Mouse (Mus musculus) myocyte (in vitro differentiated cells): ENCODE data around the gene Arhgap15. TPM values are rescaled to one million over a fixed set of nuclear protein-coding genes. Genes with fewer than 3 reads are reported as not detected.

Experiments
- H3K27me3 ChIP-seq: one replicate; pipeline ENCODE4 v1.6.1; 2011; ENCODE audit not compliant: control insufficient read depth, insufficient read depth, insufficient read length
- H3K36me3 ChIP-seq: one replicate; pipeline ENCODE4 v1.6.1; 2011; ENCODE audit not compliant: control insufficient read depth, insufficient read depth
- H3K4me2 ChIP-seq: one replicate; pipeline ENCODE4 v1.6.1; 2011; ENCODE audit warnings: low read depth, control low read depth
- H3K4me3 ChIP-seq: one replicate; pipeline ENCODE4 v1.5.1; 2011; ENCODE audit warnings: mild to moderate bottlenecking, control low read depth, moderate library complexity
- H3K79me2 ChIP-seq: one replicate; pipeline ENCODE4 v1.6.1; 2011; ENCODE audit not compliant: control insufficient read depth, insufficient read depth
- H3ac ChIP-seq: one replicate; pipeline ENCODE4 v1.6.1; 2011; ENCODE audit not compliant: control insufficient read depth, insufficient read length
- CEBPB ChIP-seq: IDR thresholded peaks from 2 replicates; pipeline ENCODE4 v1.6.1; 2011; ENCODE audit warnings: mild to moderate bottlenecking, moderate library complexity; ENCODE audit not compliant: poor library complexity, insufficient read depth, severe bottlenecking
- E2F4 ChIP-seq: IDR thresholded peaks from one replicate; pipeline ENCODE4 v1.6.1; 2011; ENCODE audit warnings: mild to moderate bottlenecking, control low read depth, moderate library complexity; ENCODE audit not compliant: insufficient read depth
- MAX ChIP-seq: IDR thresholded peaks from one replicate; pipeline ENCODE4 v1.6.1; 2011; ENCODE audit warnings: low read depth, mild to moderate bottlenecking, control low read depth
- MYOD1 ChIP-seq, 3 experiments: IDR thresholded peaks; one replicate each; pipeline ENCODE4 v1.6.1; 2011; ENCODE audit warnings: control low read depth in 2 of 3, low read depth in 2 of 3, mild to moderate bottlenecking in 2 of 3, moderate library complexity in 1 of 3; ENCODE audit not compliant: insufficient read length in 2 of 3, control insufficient read depth in 1 of 3
- MYOG ChIP-seq, 3 experiments: IDR thresholded peaks; one replicate each; pipeline ENCODE4 v1.6.1; 2011; ENCODE audit warnings: control low read depth in 2 of 3, low read depth in 2 of 3, mild to moderate bottlenecking in 2 of 3; ENCODE audit not compliant: insufficient read length in 2 of 3, control insufficient read depth in 1 of 3, insufficient read depth in 1 of 3
- POLR2A ChIP-seq: IDR thresholded peaks from one replicate; pipeline ENCODE4 v1.6.1; 2011; ENCODE audit warnings: low read depth, mild to moderate bottlenecking, control low read depth, moderate library complexity; ENCODE audit not compliant: insufficient read length
- POLR2AphosphoS2 ChIP-seq: IDR thresholded peaks from one replicate; pipeline ENCODE4 v1.6.1; 2011; ENCODE audit warnings: low read depth, control low read depth; ENCODE audit not compliant: insufficient read length
- REST ChIP-seq: IDR thresholded peaks from one replicate; pipeline ENCODE4 v1.6.1; 2011; ENCODE audit warnings: mild to moderate bottlenecking, control low read depth, moderate library complexity; ENCODE audit not compliant: insufficient read depth, insufficient read length
- SRF ChIP-seq: IDR thresholded peaks from one replicate; pipeline ENCODE4 v1.6.1; 2011; ENCODE audit warnings: low read depth; ENCODE audit not compliant: control insufficient read depth, insufficient read length
- TCF12 ChIP-seq: IDR thresholded peaks from one replicate; pipeline ENCODE4 v1.6.1; 2011; ENCODE audit warnings: mild to moderate bottlenecking, control low read depth; ENCODE audit not compliant: poor library complexity, insufficient read depth, severe bottlenecking
- TCF3 ChIP-seq: IDR thresholded peaks from one replicate; pipeline ENCODE4 v1.6.1; 2011; ENCODE audit warnings: low read depth, control low read depth; ENCODE audit not compliant: insufficient read length
- USF1 ChIP-seq: IDR thresholded peaks from one replicate; pipeline ENCODE4 v1.6.1; 2011; ENCODE audit warnings: low read depth, mild to moderate bottlenecking, control low read depth, moderate library complexity
- polyA plus RNA-seq: library from polyadenylated mRNA; unstranded; fragments of >200 nt; fragmentation: generic; extraction: Trizol; gene quantifications from one replicate; pipeline ENCODE4 v1.2.1, GENCODE M21; 2012; ENCODE audit warnings: missing spikeins

The Arhgap15 gene
- polyA plus RNA-seq, 1 experiment: not detected

DNA sequence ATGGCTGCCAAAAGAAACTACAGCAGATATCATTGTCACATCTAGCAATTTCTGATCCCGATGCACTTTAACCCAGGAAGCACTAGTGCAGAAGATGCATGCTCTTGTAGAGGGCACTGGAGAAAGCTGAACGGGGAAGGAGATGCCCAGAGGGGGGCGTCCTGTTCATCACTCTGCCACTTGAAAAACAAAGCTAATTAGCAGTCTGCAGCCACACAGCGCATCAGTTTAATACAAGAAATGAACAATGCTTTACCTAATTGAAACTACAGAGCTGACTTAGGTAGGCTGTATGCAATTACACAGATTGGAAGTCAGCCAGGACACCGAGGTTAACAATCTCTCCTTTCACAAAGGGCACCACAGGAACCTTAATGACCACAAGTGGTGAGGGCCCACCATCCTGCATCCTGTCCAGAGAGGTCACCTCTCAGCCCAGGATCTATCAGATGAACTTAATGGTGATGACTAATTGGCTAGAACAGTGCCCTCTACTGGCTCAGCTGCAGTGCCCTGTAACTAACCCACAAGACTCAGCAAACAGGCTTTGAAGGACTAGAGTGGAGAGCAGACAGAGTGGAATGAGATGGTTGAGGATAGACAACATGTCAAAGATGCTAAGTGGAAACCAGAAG, 588.2 kb downstream of the Arhgap15 start:
- no peaks in the 10 kb centered on the region for H3K27me3 ChIP-seq
- TF ChIP-seq MYOD1 (IDR thresholded peaks at IDR 0.05; ENCODE audit: control insufficient read depth in 1 of 3, insufficient read length in 2 of 3, low read depth in 2 of 3) (no peak), E2F4 (no peak), POLR2AphosphoS2 (no peak), TCF3 (no peak), SRF (no peak), CEBPB (no peak), USF1 (no peak)
- H3ac ChIP-seq: no peak overlapping the region
- H3K4me2 ChIP-seq: no peak overlapping the region
- H3K79me2 ChIP-seq: no peaks in the 10 kb centered on the region
- no peaks in the 10 kb centered on the region for H3K36me3 ChIP-seq
- no peak overlapping the region for H3K4me3 ChIP-seq

DNA sequence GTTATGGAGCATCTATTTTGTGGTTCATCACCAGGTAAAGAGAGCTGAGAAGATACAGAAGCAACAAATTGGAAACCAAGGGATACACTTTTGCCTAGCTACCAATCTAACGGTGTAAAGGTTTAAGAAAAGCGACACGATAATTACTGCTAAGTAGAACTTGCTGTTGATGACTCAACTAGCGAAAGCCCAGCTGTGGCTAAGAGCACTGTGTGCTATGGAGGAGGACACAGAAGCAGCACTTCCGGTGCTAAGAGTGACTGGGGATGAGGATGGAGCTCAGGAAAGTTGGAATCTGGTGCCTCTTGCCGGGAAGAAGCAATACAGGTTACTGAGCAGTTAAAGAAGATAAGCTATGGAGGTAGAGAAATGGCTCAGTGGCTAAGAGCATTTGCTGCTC, 589.8 kb downstream of the Arhgap15 start:
- no peaks in the 10 kb centered on the region for H3K27me3 ChIP-seq
- no peaks in the 10 kb centered on the region for H3K79me2 ChIP-seq
- no peak for TF ChIP-seq CEBPB
- no peak for TF ChIP-seq REST
- no peak for TF ChIP-seq POLR2AphosphoS2
- no peak for TF ChIP-seq SRF
- no peak for TF ChIP-seq MAX
- no peak for TF ChIP-seq E2F4
- TF ChIP-seq TCF3: no peak
- no peak for TF ChIP-seq POLR2A
- TF ChIP-seq USF1: no peak
- H3K4me2 ChIP-seq: no peak overlapping the region
- no peaks in the 10 kb centered on the region for H3K36me3 ChIP-seq
- no peak overlapping the region for H3ac ChIP-seq
- no peak overlapping the region for H3K4me3 ChIP-seq

DNA sequence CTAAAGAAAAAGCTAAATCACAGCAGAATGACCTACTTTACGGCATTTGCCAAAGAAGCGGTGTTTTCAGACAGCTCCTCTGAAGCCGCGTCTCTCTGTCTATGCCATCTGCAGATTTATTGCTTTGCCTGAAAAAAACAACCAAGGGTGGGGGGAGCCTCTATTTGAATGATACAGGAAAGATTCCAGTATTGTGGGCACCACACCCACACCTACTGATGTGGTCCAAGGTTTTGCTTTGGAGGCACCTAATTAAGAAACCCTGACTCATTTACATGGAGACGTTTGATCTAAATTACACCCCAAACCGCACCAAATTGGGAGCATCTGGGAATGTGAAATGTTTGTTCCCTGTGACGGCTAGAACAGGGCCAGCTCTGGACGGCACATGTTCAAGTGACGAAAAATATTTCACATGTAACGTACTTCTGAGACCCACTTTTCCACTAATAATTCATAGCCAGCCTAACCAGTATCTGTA, 592.5 kb downstream of the Arhgap15 start:
- no peak for TF ChIP-seq USF1
- no peak for TF ChIP-seq MYOG (IDR thresholded peaks at IDR 0.05; ENCODE audit: control insufficient read depth in 1 of 3, insufficient read depth in 1 of 3, insufficient read length in 2 of 3, low read depth in 2 of 3)
- TF ChIP-seq CEBPB: no peak
- no peak for TF ChIP-seq TCF12
- no peak for TF ChIP-seq POLR2AphosphoS2
- TF ChIP-seq REST: no peak
- no peak for TF ChIP-seq POLR2A
- TF ChIP-seq TCF3: no peak
- no peak for TF ChIP-seq MAX
- Histone ChIP-seq H3K4me3 (no peak overlapping the region), H3K79me2 (no peaks in the 10 kb centered on the region), H3K36me3 (no peaks in the 10 kb centered on the region), H3K27me3 (no peaks in the 10 kb centered on the region), H3K4me2 (no peak overlapping the region), H3ac (no peak overlapping the region)

DNA sequence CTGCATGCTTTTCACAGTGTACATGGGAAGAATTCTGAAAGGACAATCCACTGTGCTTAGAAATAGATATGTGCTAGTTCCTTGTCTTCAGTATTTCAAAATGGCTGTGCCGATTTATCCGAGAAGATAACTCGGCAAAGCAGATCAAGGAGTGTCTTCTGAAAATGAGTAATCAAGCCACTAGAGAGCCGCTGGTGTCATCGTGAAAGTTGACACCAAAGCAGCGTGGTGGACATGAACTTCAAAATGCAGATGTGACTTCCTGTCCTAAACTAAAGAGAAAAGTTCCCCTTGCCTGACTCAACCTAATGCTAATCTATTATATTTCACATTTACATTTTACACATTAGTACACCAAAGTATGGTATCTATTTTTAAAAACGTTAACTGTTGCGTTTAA, 596.2 kb downstream of the Arhgap15 start:
- no peak for TF ChIP-seq CEBPB
- no peak for TF ChIP-seq SRF
- no peak for TF ChIP-seq POLR2A
- TF ChIP-seq MYOG (IDR thresholded peaks at IDR 0.05; ENCODE audit: control insufficient read depth in 1 of 3, insufficient read depth in 1 of 3, insufficient read length in 2 of 3, low read depth in 2 of 3): no peak
- no peak for TF ChIP-seq REST
- TF ChIP-seq MYOD1 (IDR thresholded peaks at IDR 0.05; ENCODE audit: control insufficient read depth in 1 of 3, insufficient read length in 2 of 3, low read depth in 2 of 3): no peak
- TF ChIP-seq TCF3: no peak
- no peak for TF ChIP-seq POLR2AphosphoS2
- no peak for TF ChIP-seq MAX
- TF ChIP-seq TCF12: no peak
- no peak for TF ChIP-seq E2F4
- no peak for TF ChIP-seq USF1
- no peaks in the 10 kb centered on the region for H3K79me2 ChIP-seq
- no peak overlapping the region for H3ac ChIP-seq
- H3K27me3 ChIP-seq: no peaks in the 10 kb centered on the region
- no peak overlapping the region for H3K4me3 ChIP-seq
- H3K36me3 ChIP-seq: no peaks in the 10 kb centered on the region
- no peak overlapping the region for H3K4me2 ChIP-seq

- no peak overlapping the region for H3K4me2 ChIP-seq
- no peak for TF ChIP-seq TCF12
- no peak for TF ChIP-seq POLR2AphosphoS2
- TF ChIP-seq SRF: no peak
- TF ChIP-seq E2F4: no peak
- no peak for TF ChIP-seq USF1
- no peak for TF ChIP-seq MYOD1 (IDR thresholded peaks at IDR 0.05; ENCODE audit: control insufficient read depth in 1 of 3, insufficient read length in 2 of 3, low read depth in 2 of 3)
- no peak for TF ChIP-seq MAX
- TF ChIP-seq POLR2A: no peak
- H3ac ChIP-seq: no peak overlapping the region
- H3K36me3 ChIP-seq: no peaks in the 10 kb centered on the region
- H3K27me3 ChIP-seq: no peaks in the 10 kb centered on the region
- H3K4me3 ChIP-seq: no peak overlapping the region
- H3K79me2 ChIP-seq: no peaks in the 10 kb centered on the region
Observed at GRCm38 (mm10) chr2:44345325-44345945, 596.8 kb downstream of the Arhgap15 start.
